Mouse (Mus musculus) heart, embryonic 12.5 days (tissue): ENCODE results near the gene Zan. TPM values are rescaled to one million over a fixed set of nuclear protein-coding genes. Genes with fewer than 3 reads are reported as not detected.

Experiments used
- ATAC-seq: fragments of 200-750 bp; cut with Nextera tagmentation; 2 replicates; pipeline ENCODE4 v1.8.0; 2017; ENCODE audit warnings: moderate TSS enrichment, moderate library complexity; ENCODE audit not compliant: insufficient number of reproducible peaks, low FRiP score
- H3K27ac ChIP-seq: fragments of 300-500 bp; sonication (generic); 2 replicates; pipeline ENCODE4 v1.5.1; 2016; ENCODE audit warnings: mild to moderate bottlenecking, moderate library complexity; ENCODE audit not compliant: poor library complexity, severe bottlenecking
- H3K27me3 ChIP-seq: fragments of 300-500 bp; sonication (generic); replicated peaks from 2 replicates; pipeline ENCODE4 v1.6.1; 2016; ENCODE audit warnings: mild to moderate bottlenecking, moderate library complexity
- H3K36me3 ChIP-seq: fragments of 300-500 bp; sonication (generic); 2 replicates; pipeline ENCODE4 v1.6.1; 2016; ENCODE audit warnings: mild to moderate bottlenecking, moderate library complexity
- H3K4me1 ChIP-seq: fragments of 300-500 bp; sonication (generic); replicated peaks from 2 replicates; pipeline ENCODE4 v1.6.1; 2016; ENCODE audit warnings: mild to moderate bottlenecking
- H3K4me2 ChIP-seq: fragments of 300-500 bp; sonication (generic); 2 replicates; pipeline ENCODE4 v1.6.1; 2016; ENCODE audit warnings: mild to moderate bottlenecking, moderate library complexity
- H3K4me3 ChIP-seq: fragments of 300-500 bp; sonication (generic); 2 replicates; pipeline ENCODE4 v1.5.1; 2016; ENCODE audit warnings: mild to moderate bottlenecking
- H3K9ac ChIP-seq: fragments of 300-500 bp; sonication (generic); 2 replicates; pipeline ENCODE4 v1.6.1; 2016; ENCODE audit warnings: mild to moderate bottlenecking, moderate library complexity
- H3K9me3 ChIP-seq: fragments of 300-500 bp; sonication (generic); replicated peaks from 2 replicates; pipeline ENCODE4 v1.6.1; 2016; ENCODE audit warnings: mild to moderate bottlenecking, moderate library complexity
- WGBS: fragments of 180-500 bp; shearing (Covaris S2); methylation state at CpG from one replicate; pipeline ENCODE4 v1.1.7; 2016; 5-methylcytosine and 5-hydroxymethylcytosine counted together
- polyA plus RNA-seq: library from polyadenylated mRNA; unstranded; fragments of >200 nt; fragmentation: Nextera tagmentation; extraction: Ambion mirVana; gene quantifications from 2 replicates; pipeline ENCODE4 v1.2.1, GENCODE M21; 2016

Zan gene
- polyA plus RNA-seq, 1 experiment from 2014 or later: 0.04 TPM

GRCm38 (mm10) chr5:137514811-137515210 is 37.9 kb upstream of the Zan start:
- no peaks in the 10 kb centered on the region for H3K27me3 ChIP-seq
- WGBS: 88% methylated on average over 3 of the region's 3 CpGs
- no peak for ATAC-seq
- H3K4me1 ChIP-seq: peaks cover 38% of the 10 kb centered on the region
- no peak overlapping the region for H3K27ac ChIP-seq
- no peak overlapping the region for H3K9ac ChIP-seq
- H3K4me3 ChIP-seq: no peak overlapping the region
- H3K36me3 ChIP-seq: peaks cover 34% of the 10 kb centered on the region
- H3K4me2 ChIP-seq: no peak overlapping the region
- no peaks in the 10 kb centered on the region for H3K9me3 ChIP-seq

- Histone ChIP-seq H3K4me3 (no peak overlapping the region), H3K9me3 (no peaks in the 10 kb centered on the region), H3K27ac (no peak overlapping the region), H3K4me2 (no peak overlapping the region), H3K27me3 (no peaks in the 10 kb centered on the region), H3K36me3 (peaks cover 28% of the 10 kb centered on the region), H3K9ac (no peak overlapping the region), H3K4me1 (peaks cover 38% of the 10 kb centered on the region)
- no peak for ATAC-seq
- 76% methylated on average over 12 of the region's 12 CpGs for WGBS
Observed at GRCm38 (mm10) chr5:137513951-137514721, 37.3 kb upstream of the Zan start.

- Histone ChIP-seq H3K27me3 (no peaks in the 10 kb centered on the region), H3K4me1 (peaks cover 38% of the 10 kb centered on the region), H3K9ac (peak overlapping the region; percentile 13; the same call in 1 of the 2 replicates), H3K27ac (no peak overlapping the region), H3K9me3 (no peaks in the 10 kb centered on the region), H3K4me2 (no peak overlapping the region), H3K4me3 (no peak overlapping the region; the same call in 1 of the 2 replicates), H3K36me3 (peaks cover 17% of the 10 kb centered on the region)
- whole genome bisulfite sequencing: 75% methylated on average over 11 of the region's 11 CpGs
- ATAC-seq: no peak
Observed at GRCm38 (mm10) chr5:137512847-137513794, 36.3 kb upstream of the Zan start.

GRCm38 (mm10) chr5:137511706-137512105 is 34.8 kb upstream of the Zan start:
- H3K4me2 ChIP-seq: peak overlapping the region; percentile 89
- WGBS: 80% methylated on average over 3 of the region's 3 CpGs
- no peak for ATAC-seq
- H3K27me3 ChIP-seq: no peaks in the 10 kb centered on the region
- H3K9me3 ChIP-seq: no peaks in the 10 kb centered on the region
- H3K36me3 ChIP-seq: peaks cover 6% of the 10 kb centered on the region
- peak overlapping the region; percentile 83 for H3K4me3 ChIP-seq
- no peak overlapping the region; the same call in 1 of the 2 replicates for H3K27ac ChIP-seq
- H3K9ac ChIP-seq: peak overlapping the region; percentile 99
- H3K4me1 ChIP-seq: peaks cover 38% of the 10 kb centered on the region

- Histone ChIP-seq H3K27me3 (no peaks in the 10 kb centered on the region), H3K4me2 (peak overlapping the region; percentile 89), H3K4me1 (peaks cover 38% of the 10 kb centered on the region), H3K9ac (peak overlapping the region; percentile 99), H3K9me3 (no peaks in the 10 kb centered on the region), H3K36me3 (peaks cover 6% of the 10 kb centered on the region), H3K27ac (peak overlapping the region; percentile 76), H3K4me3 (peak overlapping the region; percentile 83)
- WGBS: 2% methylated on average over 56 of the region's 83 CpGs
- ATAC-seq: peak; percentile 69
Observed at GRCm38 (mm10) chr5:137510573-137511390, 33.9 kb upstream of the Zan start.

GRCm38 (mm10) chr5:137510014-137510501 is 33.2 kb upstream of the Zan start:
- Histone ChIP-seq H3K36me3 (peaks cover 6% of the 10 kb centered on the region), H3K27me3 (no peaks in the 10 kb centered on the region), H3K4me1 (peaks cover 38% of the 10 kb centered on the region), H3K9ac (peak overlapping the region; percentile 99), H3K27ac (peak overlapping the region; percentile 76), H3K4me2 (peak overlapping the region; percentile 89), H3K4me3 (peak overlapping the region; percentile 83), H3K9me3 (no peaks in the 10 kb centered on the region)
- peak; percentile 86 for ATAC-seq
- WGBS: 2% methylated on average over 25 of the region's 52 CpGs

GRCm38 (mm10) chr5:137504041-137504440 is 27.2 kb upstream of the Zan start:
- Histone ChIP-seq H3K9me3 (no peaks in the 10 kb centered on the region), H3K4me1 (peaks cover 11% of the 10 kb centered on the region; the same call in 1 of the 2 replicates), H3K27me3 (no peaks in the 10 kb centered on the region), H3K27ac (no peak overlapping the region), H3K4me3 (no peak overlapping the region), H3K4me2 (no peak overlapping the region), H3K9ac (no peak overlapping the region), H3K36me3 (0 out of 2 replicates have a peak, but pooled peaks cover 6% of the 10 kb centered on the region)
- 77% methylated on average over 6 of the region's 6 CpGs for WGBS
- no peak for ATAC-seq

- WGBS: under 1% methylated on average over 30 of the region's 30 CpGs
- H3K9ac ChIP-seq: peak overlapping the region; percentile 68
- H3K36me3 ChIP-seq: 0 out of 2 replicates have a peak, but pooled peaks cover 6% of the 10 kb centered on the region
- H3K9me3 ChIP-seq: no peaks in the 10 kb centered on the region
- H3K27me3 ChIP-seq: no peaks in the 10 kb centered on the region
- H3K27ac ChIP-seq: peak overlapping the region; percentile 90
- H3K4me2 ChIP-seq: peak overlapping the region; percentile 75
- peaks cover 11% of the 10 kb centered on the region; the same call in 1 of the 2 replicates for H3K4me1 ChIP-seq
- peak overlapping the region; percentile 62 for H3K4me3 ChIP-seq
- peak; percentile 90 for ATAC-seq
Observed at GRCm38 (mm10) chr5:137502667-137503110, 25.8 kb upstream of the Zan start.

GRCm38 (mm10) chr5:137501709-137502666 is 25.1 kb upstream of the Zan start, which contains the start of gene Pop7:
Gene Pop7, minus strand, starts transcription at chr5:137502518.
- H3K9me3 ChIP-seq: no peaks in the 10 kb centered on the region
- peak within 1 kb of the TSS; percentile 62 for H3K4me3 ChIP-seq
- ATAC-seq: peak; percentile 98
- WGBS: 2% methylated on average over 64 of the region's 64 CpGs
- H3K9ac ChIP-seq: peak within 1 kb of the TSS; percentile 75
- peak within 1 kb of the TSS; percentile 75 for H3K4me2 ChIP-seq
- H3K36me3 ChIP-seq: 0 out of 2 replicates have a peak, but pooled peaks cover 6% of the 10 kb centered on the region
- no peaks in the 10 kb centered on the region for H3K27me3 ChIP-seq
- peak within 1 kb of the TSS; percentile 95 for H3K27ac ChIP-seq
- H3K4me1 ChIP-seq: peaks cover 11% of the 10 kb centered on the region; the same call in 1 of the 2 replicates
